Mouse (Mus musculus): Measurements from ENCODE around the gene Txndc15.

DNA sequence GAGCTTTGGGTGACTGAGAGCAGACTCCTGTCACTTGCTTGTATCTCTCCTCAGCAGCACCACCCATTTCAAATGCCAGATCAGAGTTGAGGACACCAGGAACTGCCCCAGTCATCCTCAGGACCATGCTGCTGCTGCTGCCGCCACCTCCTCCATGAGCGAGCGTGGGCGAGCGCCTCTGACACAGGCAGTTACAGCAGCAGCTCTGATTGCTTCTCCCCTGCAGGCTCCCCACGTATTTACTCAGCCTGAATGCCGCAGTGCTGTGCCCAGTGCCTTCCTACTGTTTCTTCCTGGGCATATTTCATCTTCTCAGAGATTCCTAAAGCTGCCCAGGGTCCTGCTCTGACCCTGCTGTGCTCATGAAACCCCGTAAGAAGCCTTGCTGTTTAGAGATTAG, 27.9 kb downstream of the Txndc15 start:
- TF ChIP-seq CTCF (conservative IDR thresholded peaks at IDR 0.05; ENCODE audit: insufficient read depth, insufficient read length, low read depth, low read length): no peak
- TF ChIP-seq POLR2A (IDR thresholded peaks at IDR 0.05; ENCODE audit: low read depth, low read length): no peak

Measured in kidney, adult 2 months (tissue).